ENCODE assay signal across 16 mouse cellular contexts in the genomic region with DNA sequence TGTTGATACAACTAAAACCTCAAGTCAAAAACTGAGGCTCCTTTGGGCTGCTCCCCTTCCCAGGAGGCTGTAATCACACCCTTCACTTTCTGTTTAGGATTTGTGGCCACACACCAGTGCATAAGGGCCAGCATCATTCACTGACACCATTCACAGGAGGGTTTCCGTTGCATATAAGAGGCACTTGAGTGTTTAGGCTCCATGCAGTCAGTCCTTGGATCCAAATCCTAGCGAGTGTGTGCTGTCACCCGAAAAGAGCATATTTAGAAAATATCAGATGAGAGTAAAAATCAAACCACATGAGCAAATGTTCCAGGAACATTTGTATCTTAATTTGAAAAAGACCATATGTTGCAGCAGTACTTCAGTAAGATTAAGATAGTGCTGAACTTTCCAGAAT.
"Had no signal": no experiment of that assay in that cellular context is flagged by ENCODE, and none has a peak within 500 bp of the region (broad histone marks: within the 10 kb centered on the region; RNA-seq: fewer than 3 reads in every experiment).

No protein-coding gene starts in this region.

- H3K27ac ChIP-seq: kidney, embryonic 15.5 days; limb, embryonic 15.5 days; liver, embryonic 14.5 days; midbrain, embryonic 10.5 days; neural tube, embryonic 15.5 days had no signal

- H3K9ac ChIP-seq: kidney, embryonic 15.5 days; limb, embryonic 15.5 days; liver, embryonic 14.5 days; neural tube, embryonic 15.5 days had no signal

- H3K4me2 ChIP-seq: kidney, embryonic 15.5 days; limb, embryonic 15.5 days; neural tube, embryonic 15.5 days had no signal

- H3K36me3 ChIP-seq: limb, embryonic 15.5 days; midbrain, embryonic 10.5 days; neural tube, embryonic 15.5 days had no signal

- H3K4me1 ChIP-seq: kidney, embryonic 15.5 days; neural tube, embryonic 15.5 days had no signal

- DNase-seq: kidney, adult 2 months; kidney, postnatal 14 days; layer of hippocampus, adult 9-11 months; layer of hippocampus, postnatal 36 days; lung, adult 18-20 months; lung, postnatal 4 days; midbrain, embryonic 14.5 days; right cerebral cortex, adult 18-20 months; right cerebral cortex, postnatal 25 days; thymus, postnatal 36 days had no signal

- H3K4me3 ChIP-seq: kidney, embryonic 15.5 days; limb, embryonic 15.5 days; midbrain, embryonic 10.5 days; myocyte; neural tube, embryonic 15.5 days had no signal

- H3K27me3 ChIP-seq: kidney, embryonic 15.5 days; limb, embryonic 15.5 days; neural tube, embryonic 15.5 days had no signal

- H3K9me3 ChIP-seq: kidney, embryonic 15.5 days; limb, embryonic 15.5 days; midbrain, embryonic 10.5 days; neural tube, embryonic 15.5 days had no signal
